Mouse (Mus musculus) neural tube, postnatal 0 days (tissue): ENCODE data around the gene Entpd6. TPM values are rescaled to one million over a fixed set of nuclear protein-coding genes. Genes with fewer than 3 reads are reported as not detected.

ENCODE experiments used
- polyA plus RNA-seq: library from polyadenylated mRNA; unstranded; fragments of >200 nt; fragmentation: Nextera tagmentation; extraction: Ambion mirVana; gene quantifications from 2 replicates; pipeline ENCODE4 v1.2.1, GENCODE M21; 2015

Gene Entpd6
- polyA plus RNA-seq: 75.2 and 82.5 TPM in 2 replicates

GRCm38 (mm10) chr2:150748854-150749253 lies at the start of gene Entpd6:
Gene Entpd6, plus strand, starts transcription at chr2:150749042.

DNA sequence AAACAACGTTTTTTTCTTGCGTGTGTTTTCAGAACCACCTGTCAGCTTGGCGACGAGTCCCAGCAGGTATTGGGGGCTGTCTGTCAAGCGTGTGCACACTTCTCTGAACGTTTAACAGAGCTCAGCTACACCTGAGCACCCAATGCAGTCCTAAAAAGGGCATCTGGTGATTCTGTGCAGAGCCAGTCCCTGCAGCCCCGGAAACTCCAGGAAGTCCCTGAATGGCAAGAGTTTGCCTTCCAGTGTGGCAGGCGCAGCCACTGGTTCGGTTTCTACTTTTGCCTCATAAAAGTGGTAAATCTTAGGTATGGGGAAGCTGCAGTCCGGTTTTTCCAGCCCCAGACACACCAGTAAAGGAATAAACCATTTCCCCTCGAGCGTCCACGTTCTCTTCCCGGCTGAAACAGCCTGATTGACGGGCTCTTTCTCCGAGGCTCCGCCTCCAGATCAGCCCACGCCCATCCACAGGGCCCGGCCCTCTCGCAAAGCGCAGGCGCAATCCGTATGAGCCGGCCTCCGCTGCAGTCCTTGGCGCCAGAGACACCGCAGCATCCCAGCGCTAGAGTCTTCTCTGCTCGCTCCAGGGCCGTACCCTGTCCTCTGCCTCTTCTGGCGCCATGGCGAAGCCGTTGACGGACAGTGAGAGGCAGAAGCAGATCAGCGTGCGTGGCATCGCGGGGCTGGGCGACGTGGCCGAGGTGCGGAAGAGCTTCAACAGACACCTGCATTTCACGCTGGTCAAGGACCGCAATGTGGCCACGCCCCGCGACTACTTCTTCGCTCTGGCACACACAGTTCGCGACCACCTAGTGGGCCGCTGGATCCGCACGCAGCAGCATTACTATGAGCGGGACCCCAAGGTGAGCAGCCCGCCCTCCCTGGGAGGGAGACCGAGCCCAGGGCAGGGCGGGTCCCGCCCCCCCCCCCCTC lies 37.7 kb downstream of the Entpd6 start, which contains the start of gene Pygb:
TSS of gene Pygb (plus strand) at position 485 of the 930 bp plus-strand sequence.

Other genes starting within 250 kb of the Entpd6 start
- gene Cst7, start 178.6 kb upstream of the Entpd6 start, polyA plus RNA-seq: 0.31 and 0.56 TPM in 2 replicates
- 47.2 and 49.7 TPM in 2 replicates for gene Apmap, start 140.5 kb upstream of the Entpd6 start, polyA plus RNA-seq
- gene Acss1, start 80.5 kb upstream of the Entpd6 start, polyA plus RNA-seq: 14.0 and 14.2 TPM in 2 replicates
- 0.14 and 0.19 TPM in 2 replicates for gene Vsx1, start 59.7 kb upstream of the Entpd6 start, polyA plus RNA-seq
- 196 and 209 TPM in 2 replicates for gene Pygb, start 37.7 kb downstream of the Entpd6 start, polyA plus RNA-seq
- 175 and 184 TPM in 2 replicates for gene Abhd12, start 155.7 kb downstream of the Entpd6 start, polyA plus RNA-seq
- 6.4 and 7.5 TPM in 2 replicates for gene Gins1, start 156.4 kb downstream of the Entpd6 start, polyA plus RNA-seq